Comparison of ENCODE assay signal across 8 mouse cellular contexts in genomic region chr15:88750677-88751563, GRCm38 (mm10). TPM values are rescaled to one million over a fixed set of nuclear protein-coding genes. Genes with fewer than 3 reads are reported as not detected.
A peak's percentile ranks its signal among the peaks of the same experiment; 100 is the strongest.
DNase-seq lines count a peak whose midpoint lies in the region; ATAC-seq and TF ChIP-seq lines count a peak whose summit lies in the region.

No protein-coding gene starts in this region.

- DNase-seq in Patski (ENCODE audit: low read depth, low spot score): peak; percentile 97
- peak; percentile 99 for DNase-seq in cerebellum, postnatal 14 days
- peak; percentile 98 to 99 for DNase-seq in frontal cortex, postnatal 14 days (ENCODE audit: low spot score in 2 of 2)
- peak; percentile 89 to 92 for DNase-seq in layer of hippocampus, postnatal 25 days (ENCODE audit: extremely low spot score in 1 of 2, low spot score in 1 of 2)
- DNase-seq in lung, postnatal 25 days (ENCODE audit: low spot score): peak; percentile 99
- DNase-seq in retina, embryonic 14.5 days (ENCODE audit: low spot score): peak; percentile 100
- DNase-seq in thymus, postnatal 4 days: peak; percentile 98

- peaks cover 13% of the 10 kb centered on the region for H3K27me3 ChIP-seq in Patski
- H3K27me3 ChIP-seq in hindbrain, embryonic 13.5 days: no peaks in the 10 kb centered on the region

- TF ChIP-seq CTCF in Patski (IDR thresholded peaks at IDR 0.05): no peak

- in situ Hi-C loops in Patski (cut with MboI; ENCODE audit: low pct_unique_long_range_greater_than_20kb): no loop called here

- peak overlapping the region; percentile 73 for H3K4me2 ChIP-seq in hindbrain, embryonic 13.5 days

- no peaks in the 10 kb centered on the region for H3K9me3 ChIP-seq in hindbrain, embryonic 13.5 days

- peaks cover 33% of the 10 kb centered on the region for H3K4me1 ChIP-seq in hindbrain, embryonic 13.5 days (replicated peaks)

- no peaks in the 10 kb centered on the region; the same call in 1 of the 2 replicates for H3K36me3 ChIP-seq in hindbrain, embryonic 13.5 days

- peak; percentile 90 for ATAC-seq in Patski
- peak; percentile 97 for ATAC-seq in hindbrain, embryonic 13.5 days (ENCODE audit: low FRiP score)

- H3K9ac ChIP-seq in hindbrain, embryonic 13.5 days: peak overlapping the region; percentile 73

- 7% methylated on average over 52 of the region's 54 CpGs for WGBS in hindbrain, embryonic 13.5 days

- POLR2A ChIA-PET in Patski (lab: Charles Lee): no interaction called here

- peak overlapping the region; percentile 86 for H3K4me3 ChIP-seq in hindbrain, embryonic 13.5 days

- peak overlapping the region; percentile 97 for H3K27ac ChIP-seq in hindbrain, embryonic 13.5 days

- CTCF ChIA-PET in Patski (lab: Charles Lee): no interaction called here

RNA-seq across cellular contexts. Expression of gene Zbed4, which starts 0.5 kb away (rescaled TPM):
- polyA plus RNA-seq in Patski (2021): 10.4 TPM
- 22.3 and 22.8 TPM in 2 replicates for polyA plus RNA-seq in hindbrain, embryonic 13.5 days (2015; fragmentation: Nextera tagmentation; extraction: Ambion mirVana)
- total RNA-seq in layer of hippocampus, postnatal 25 days (2021): 10 to 100 TPM in 1 of 2 experiments, 1 to 10 TPM in 1; 9.8 to 10.0 TPM

RNA-seq across cellular contexts. Expression of gene Brd1, which starts 16.9 kb away (rescaled TPM):
- polyA plus RNA-seq in Patski (2021): 41.7 TPM
- 23.2 and 25.4 TPM in 2 replicates for polyA plus RNA-seq in hindbrain, embryonic 13.5 days (2015; fragmentation: Nextera tagmentation; extraction: Ambion mirVana)
- total RNA-seq in layer of hippocampus, postnatal 25 days (2021): 10 to 100 TPM; 48.6 to 58.2 TPM

Comparison
In these comparisons a context has a peak if more than half of its experiments do, and no peak if none do; other contexts are left out.
1. Peak in every context shown above with its lines: DNase-seq, ATAC-seq, H3K4me3 ChIP-seq and H3K27ac ChIP-seq.